Mouse (Mus musculus): ENCODE results near the gene Akr1b8. TPM values are rescaled to one million over a fixed set of nuclear protein-coding genes. Genes with fewer than 3 reads are reported as not detected.
"Not testable (repeated sequence)": the region's sequence is repeated elsewhere in the genome, so short reads cannot be mapped to it uniquely, and the experiment has no call there.

The Akr1b8 gene
- polyA plus RNA-seq, 1 experiment from 2014 or later = 14.0 TPM

- Histone ChIP-seq H3K9ac (no peak overlapping the region), H3K27me3 (ENCODE audit: insufficient read depth, low read length) (no peaks in the 10 kb centered on the region), H3K9me3 (ENCODE audit: low read depth, low read length) (no peaks in the 10 kb centered on the region), H3K4me2 (no peak overlapping the region), H3K4me3 (ENCODE audit: low read depth, low read length) (no peak overlapping the region), H3K27ac (ENCODE audit: low read depth) (no peak overlapping the region), H3K4me1 (ENCODE audit: insufficient read depth) (peaks cover 17% of the 10 kb centered on the region), H3K36me3 (ENCODE audit: insufficient read depth) (no peaks in the 10 kb centered on the region)
- no peak for DNase-seq
- ATAC-seq (ENCODE audit: insufficient read depth) = no peak
- WGBS = 70% methylated on average over 12 of the region's 12 CpGs
- TF ChIP-seq CTCF (IDR thresholded peaks at IDR 0.05; ENCODE audit: low read depth) = no peak
Measured at GRCm38 (mm10) chr6:34350037-34350699, 3.8 kb upstream of the Akr1b8 start.

DNA sequence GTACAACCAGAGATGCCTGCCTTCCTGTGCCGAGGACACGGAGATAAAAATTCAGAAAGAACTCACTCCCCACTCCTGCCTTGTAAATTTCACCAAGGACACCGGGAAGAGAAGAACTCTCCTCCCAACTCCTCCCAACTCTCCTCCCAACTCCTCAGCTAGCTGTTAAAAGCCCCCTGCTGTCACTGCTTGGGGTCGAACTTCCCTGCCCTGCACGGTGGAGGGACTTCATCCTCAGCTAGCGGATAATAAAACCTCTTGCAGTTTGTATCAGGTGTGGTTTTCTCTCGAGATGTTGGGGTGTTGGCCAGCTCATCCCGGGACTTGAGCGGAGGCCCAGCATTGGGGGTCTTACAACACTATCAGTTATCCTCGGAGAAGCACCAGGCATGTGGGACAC is 2.4 kb upstream of the Akr1b8 start:
- not testable (repeated sequence) for H3K27me3 ChIP-seq (ENCODE audit: insufficient read depth, low read length); H3K4me3 ChIP-seq (ENCODE audit: low read depth, low read length); H3K9me3 ChIP-seq (ENCODE audit: low read depth, low read length); H3K36me3 ChIP-seq (ENCODE audit: insufficient read depth); ATAC-seq (ENCODE audit: insufficient read depth); H3K9ac ChIP-seq; H3K4me2 ChIP-seq; H3K27ac ChIP-seq (ENCODE audit: low read depth); DNase-seq
- WGBS = 38% methylated on average over 8 of the region's 10 CpGs
- peaks cover 13% of the 10 kb centered on the region for H3K4me1 ChIP-seq (ENCODE audit: insufficient read depth)

DNA sequence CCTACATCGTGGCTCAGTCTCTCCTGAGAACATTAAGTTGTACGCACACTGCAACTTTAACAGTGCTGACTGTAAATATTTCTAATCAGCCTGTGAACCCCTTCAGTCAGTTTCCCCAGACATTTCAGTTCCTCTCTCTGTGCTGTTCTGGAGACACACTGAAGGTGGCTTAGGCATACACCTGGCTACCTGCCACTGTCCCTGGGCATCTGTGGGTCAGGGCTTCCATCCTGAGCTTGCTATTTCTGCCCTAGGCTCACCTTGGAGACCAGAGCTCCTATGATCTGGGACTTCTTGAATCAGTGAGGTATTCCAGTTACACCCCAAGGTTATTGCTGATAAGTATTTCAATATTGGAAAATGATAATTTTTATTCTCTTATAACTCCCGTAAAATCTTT is 1.5 kb upstream of the Akr1b8 start:
- TF ChIP-seq CTCF (IDR thresholded peaks at IDR 0.05; ENCODE audit: low read depth) = no peak
- no peaks in the 10 kb centered on the region for H3K36me3 ChIP-seq (ENCODE audit: insufficient read depth)
- no peak overlapping the region for H3K4me3 ChIP-seq (ENCODE audit: low read depth, low read length)
- H3K9me3 ChIP-seq (ENCODE audit: low read depth, low read length) = no peaks in the 10 kb centered on the region
- H3K4me1 ChIP-seq (ENCODE audit: insufficient read depth) = peaks cover 13% of the 10 kb centered on the region
- no peak overlapping the region for H3K27ac ChIP-seq (ENCODE audit: low read depth)
- ATAC-seq (ENCODE audit: insufficient read depth) = no peak
- WGBS = 87% methylated on average over 3 of the region's 3 CpGs
- no peaks in the 10 kb centered on the region for H3K27me3 ChIP-seq (ENCODE audit: insufficient read depth, low read length)
- no peak for DNase-seq
- H3K4me2 ChIP-seq = no peak overlapping the region
- H3K9ac ChIP-seq = no peak overlapping the region

- Histone ChIP-seq H3K27me3 (ENCODE audit: insufficient read depth, low read length) (no peaks in the 10 kb centered on the region), H3K36me3 (ENCODE audit: insufficient read depth) (no peaks in the 10 kb centered on the region), H3K27ac (ENCODE audit: low read depth) (peak overlapping the region; percentile 48), H3K4me1 (ENCODE audit: insufficient read depth) (peaks cover 13% of the 10 kb centered on the region), H3K4me3 (ENCODE audit: low read depth, low read length) (peak overlapping the region; percentile 29; the same call in 1 of the 2 replicates), H3K9me3 (ENCODE audit: low read depth, low read length) (no peaks in the 10 kb centered on the region), H3K4me2 (peak overlapping the region; percentile 68), H3K9ac (peak overlapping the region; percentile 40; the same call in 1 of the 2 replicates)
- DNase-seq = peak; percentile 60
- 42% methylated on average over 8 of the region's 8 CpGs for WGBS
- peak; percentile 32 for ATAC-seq (ENCODE audit: insufficient read depth)
- TF ChIP-seq CTCF (IDR thresholded peaks at IDR 0.05; ENCODE audit: low read depth) = no peak
Measured at GRCm38 (mm10) chr6:34354354-34355348, 732 bp downstream of the Akr1b8 start.

DNA sequence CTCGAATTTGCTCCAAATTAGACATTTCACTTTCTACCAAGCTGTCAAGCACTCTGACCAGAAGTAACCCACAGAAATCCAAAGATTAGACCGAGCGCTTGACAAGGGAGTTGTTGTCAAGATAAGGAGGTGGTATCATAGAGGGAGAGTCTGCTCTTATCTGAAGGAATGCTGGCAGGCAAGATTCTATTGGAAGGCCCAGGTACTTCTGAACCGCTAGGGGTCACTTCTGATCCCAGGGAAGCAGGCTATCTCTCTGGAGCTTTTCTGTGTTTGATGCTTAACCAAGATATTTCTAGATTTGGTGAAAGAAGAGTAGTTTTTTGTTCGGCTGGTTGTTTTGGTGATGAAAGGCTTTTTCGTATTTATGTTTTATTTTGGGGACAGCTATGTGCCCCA is 1.4 kb downstream of the Akr1b8 start:
- Histone ChIP-seq H3K27me3 (ENCODE audit: insufficient read depth, low read length) (no peaks in the 10 kb centered on the region), H3K9me3 (ENCODE audit: low read depth, low read length) (no peaks in the 10 kb centered on the region), H3K27ac (ENCODE audit: low read depth) (no peak overlapping the region), H3K9ac (no peak overlapping the region), H3K4me1 (ENCODE audit: insufficient read depth) (peaks cover 13% of the 10 kb centered on the region), H3K4me2 (no peak overlapping the region), H3K4me3 (ENCODE audit: low read depth, low read length) (no peak overlapping the region), H3K36me3 (ENCODE audit: insufficient read depth) (no peaks in the 10 kb centered on the region)
- peak; percentile 46; the same call in 1 of the 2 replicates for TF ChIP-seq CTCF (IDR thresholded peaks at IDR 0.05; ENCODE audit: low read depth)
- peak; percentile 28 for DNase-seq
- WGBS = 36% methylated on average over 6 of the region's 6 CpGs
- ATAC-seq (ENCODE audit: insufficient read depth) = peak; percentile 50; the same call in 1 of the 2 replicates

- DNase-seq (no peak), ATAC-seq (ENCODE audit: insufficient read depth) (no peak)
- TF ChIP-seq CTCF (IDR thresholded peaks at IDR 0.05; ENCODE audit: low read depth) = no peak
- Histone ChIP-seq H3K4me2 (no peak overlapping the region), H3K36me3 (ENCODE audit: insufficient read depth) (no peaks in the 10 kb centered on the region), H3K4me1 (ENCODE audit: insufficient read depth) (peaks cover 13% of the 10 kb centered on the region), H3K27me3 (ENCODE audit: insufficient read depth, low read length) (no peaks in the 10 kb centered on the region), H3K27ac (ENCODE audit: low read depth) (no peak overlapping the region), H3K9ac (no peak overlapping the region), H3K4me3 (ENCODE audit: low read depth, low read length) (no peak overlapping the region), H3K9me3 (ENCODE audit: low read depth, low read length) (no peaks in the 10 kb centered on the region)
- 70% methylated on average over 9 of the region's 9 CpGs for WGBS
Measured at GRCm38 (mm10) chr6:34355841-34356240, 1.9 kb downstream of the Akr1b8 start.

All from lung, embryonic 14.5 days (tissue).